In genomic region chr11:88470599-88470998, GRCm38 (mm10) we compare ENCODE assay signal across 13 mouse cellular contexts.
DNase-seq lines count a peak whose midpoint lies in the region; ATAC-seq and TF ChIP-seq lines count a peak whose summit lies in the region.
"Had no signal": no experiment of that assay in that cellular context is flagged by ENCODE, and none has a peak within 500 bp of the region (broad histone marks: within the 10 kb centered on the region; RNA-seq: fewer than 3 reads in every experiment).

No protein-coding gene starts in this region.

- 0 out of 2 replicates have a peak, but pooled peaks have one; percentile 5 for ATAC-seq in intestine, embryonic 16.5 days
- no peak for ATAC-seq in intestine, postnatal 0 days
- ATAC-seq in midbrain, embryonic 13.5 days, result no peak
- ATAC-seq in midbrain, embryonic 16.5 days, result no peak
- ATAC-seq in neural tube, embryonic 15.5 days (ENCODE audit: low FRiP score), result no peak

- no peak for DNase-seq in gastrocnemius, adult 2 months
- no peak for DNase-seq in gastrocnemius, postnatal 10 days
- no peak for DNase-seq in frontal cortex, postnatal 14 days (ENCODE audit: low spot score in 2 of 2)
- DNase-seq: adrenal gland, postnatal 36 days; kidney, postnatal 10 days; left cerebral cortex, postnatal 4 days; lung, adult 2 months; thymus, adult 2 months had no signal

- intact Hi-C loops in gastrocnemius, adult 2 months (cut with DNase I), result no loop called here

- H3K4me3 ChIP-seq in gastrocnemius, adult 2 months, result no peak overlapping the region
- no peak overlapping the region for H3K4me3 ChIP-seq in intestine, embryonic 16.5 days (ENCODE audit: low read length)
- no peak overlapping the region for H3K4me3 ChIP-seq in intestine, postnatal 0 days (ENCODE audit: low read depth, low read length)
- H3K4me3 ChIP-seq in midbrain, embryonic 13.5 days (replicated peaks), result no peak overlapping the region
- H3K4me3 ChIP-seq in midbrain, embryonic 16.5 days (ENCODE audit: low read depth, low read length), result no peak overlapping the region
- H3K4me3 ChIP-seq in neural tube, embryonic 15.5 days (replicated peaks), result no peak overlapping the region

- no peaks in the 10 kb centered on the region for H3K36me3 ChIP-seq in intestine, embryonic 16.5 days (ENCODE audit: control insufficient read depth, insufficient read depth, low read length)
- H3K36me3 ChIP-seq in intestine, postnatal 0 days (ENCODE audit: control insufficient read depth, insufficient read depth), result no peaks in the 10 kb centered on the region
- H3K36me3 ChIP-seq in midbrain, embryonic 13.5 days, result no peaks in the 10 kb centered on the region
- no peaks in the 10 kb centered on the region for H3K36me3 ChIP-seq in midbrain, embryonic 16.5 days (ENCODE audit: control insufficient read depth, insufficient read depth, low read length)
- no peaks in the 10 kb centered on the region for H3K36me3 ChIP-seq in neural tube, embryonic 15.5 days

- no peak for TF ChIP-seq CTCF in gastrocnemius, adult 2 months (IDR thresholded peaks at IDR 0.05)
- no peak for TF ChIP-seq CTCF in intestine, postnatal 0 days (IDR thresholded peaks at IDR 0.05; ENCODE audit: low read depth)

- H3K4me2 ChIP-seq in intestine, embryonic 16.5 days (ENCODE audit: low read depth, low read length), result no peak overlapping the region
- no peak overlapping the region for H3K4me2 ChIP-seq in intestine, postnatal 0 days (replicated peaks; ENCODE audit: low read depth)
- H3K4me2 ChIP-seq in midbrain, embryonic 13.5 days (replicated peaks), result no peak overlapping the region
- no peak overlapping the region for H3K4me2 ChIP-seq in midbrain, embryonic 16.5 days (ENCODE audit: low read length)
- H3K4me2 ChIP-seq in neural tube, embryonic 15.5 days, result no peak overlapping the region

- peaks cover 25% of the 10 kb centered on the region for H3K4me1 ChIP-seq in intestine, embryonic 16.5 days (ENCODE audit: control insufficient read depth, insufficient read depth, low read length)
- H3K4me1 ChIP-seq in intestine, postnatal 0 days (replicated peaks; ENCODE audit: control insufficient read depth, insufficient read depth, low read length), result peaks cover 2% of the 10 kb centered on the region; the same call in 1 of the 2 replicates
- peaks cover 72% of the 10 kb centered on the region for H3K4me1 ChIP-seq in midbrain, embryonic 13.5 days (replicated peaks)
- peaks cover 35% of the 10 kb centered on the region for H3K4me1 ChIP-seq in midbrain, embryonic 16.5 days (ENCODE audit: control insufficient read depth, insufficient read depth, low read length)
- peaks cover 57% of the 10 kb centered on the region for H3K4me1 ChIP-seq in neural tube, embryonic 15.5 days

- H3K9me3 ChIP-seq in intestine, embryonic 16.5 days (ENCODE audit: control insufficient read depth, low read length), result no peaks in the 10 kb centered on the region
- no peaks in the 10 kb centered on the region for H3K9me3 ChIP-seq in intestine, postnatal 0 days (ENCODE audit: control insufficient read depth)
- H3K9me3 ChIP-seq in midbrain, embryonic 13.5 days, result no peaks in the 10 kb centered on the region
- H3K9me3 ChIP-seq in midbrain, embryonic 16.5 days (replicated peaks; ENCODE audit: control insufficient read depth, low read length, poor library complexity, severe bottlenecking), result no peaks in the 10 kb centered on the region
- H3K9me3 ChIP-seq in neural tube, embryonic 15.5 days (replicated peaks), result no peaks in the 10 kb centered on the region

- H3K27ac ChIP-seq in gastrocnemius, adult 2 months, result peak overlapping the region; percentile 35
- no peak overlapping the region for H3K27ac ChIP-seq in intestine, embryonic 16.5 days (ENCODE audit: low read length)
- H3K27ac ChIP-seq in intestine, postnatal 0 days (ENCODE audit: low read depth, low read length), result no peak overlapping the region
- H3K27ac ChIP-seq in midbrain, embryonic 13.5 days, result peak overlapping the region; percentile 51
- no peak overlapping the region for H3K27ac ChIP-seq in midbrain, embryonic 16.5 days (ENCODE audit: low read length)
- H3K27ac ChIP-seq in neural tube, embryonic 15.5 days (replicated peaks), result peak overlapping the region; percentile 37; the same call in 1 of the 2 replicates

- no peaks in the 10 kb centered on the region for H3K27me3 ChIP-seq in intestine, embryonic 16.5 days (replicated peaks; ENCODE audit: control insufficient read depth, insufficient read depth, low read length)
- H3K27me3 ChIP-seq in intestine, postnatal 0 days (replicated peaks; ENCODE audit: control insufficient read depth, insufficient read depth, low read length), result no peaks in the 10 kb centered on the region
- H3K27me3 ChIP-seq in midbrain, embryonic 13.5 days, result no peaks in the 10 kb centered on the region
- no peaks in the 10 kb centered on the region for H3K27me3 ChIP-seq in midbrain, embryonic 16.5 days (ENCODE audit: control insufficient read depth, insufficient read depth, low read depth, low read length)
- no peaks in the 10 kb centered on the region for H3K27me3 ChIP-seq in neural tube, embryonic 15.5 days (replicated peaks)

- no peak overlapping the region for H3K9ac ChIP-seq in intestine, embryonic 16.5 days (ENCODE audit: low read depth, low read length)
- H3K9ac ChIP-seq in intestine, postnatal 0 days (ENCODE audit: low read depth, low read length), result no peak overlapping the region
- 0 out of 2 replicates have a peak overlapping the region, but pooled peaks have one; percentile 2 for H3K9ac ChIP-seq in midbrain, embryonic 13.5 days (replicated peaks)
- no peak overlapping the region for H3K9ac ChIP-seq in midbrain, embryonic 16.5 days (ENCODE audit: low read depth, low read length)
- no peak overlapping the region for H3K9ac ChIP-seq in neural tube, embryonic 15.5 days (replicated peaks)

Comparison
In these comparisons a context has a peak if more than half of its experiments do, and no peak if none do; other contexts are left out.
1. H3K27ac ChIP-seq: peak in gastrocnemius, adult 2 months (single experiment), midbrain, embryonic 13.5 days (single experiment) and neural tube, embryonic 15.5 days (single experiment); none in intestine, embryonic 16.5 days (single experiment), intestine, postnatal 0 days (single experiment) and midbrain, embryonic 16.5 days (single experiment).